Mouse (Mus musculus) olfactory bulb, adult 2 months (tissue): ENCODE measurements around the gene Myo1h. TPM values are rescaled to one million over a fixed set of nuclear protein-coding genes. Genes with fewer than 3 reads are reported as not detected.

Source experiments
- H3K27ac ChIP-seq: fragments of 200-500 bp; 2 replicates; pipeline ENCODE4 v1.5.1; 2012; ENCODE audit warnings: low read depth, low read length; ENCODE audit not compliant: insufficient read depth
- H3K4me1 ChIP-seq: fragments of 200-500 bp; 2 replicates; pipeline ENCODE4 v1.6.1; 2012; ENCODE audit warnings: low read length; ENCODE audit not compliant: control insufficient read depth, insufficient read depth
- H3K4me3 ChIP-seq: fragments of 200-500 bp; 2 replicates; pipeline ENCODE4 v1.5.1; 2012; ENCODE audit warnings: mild to moderate bottlenecking, low read depth, low read length, moderate library complexity; ENCODE audit not compliant: insufficient read depth
- CTCF ChIP-seq: fragments of 200-500 bp; IDR thresholded peaks from 2 replicates; pipeline ENCODE4 v1.5.1; 2012; ENCODE audit warnings: low read depth, mild to moderate bottlenecking, low read length, moderate library complexity; ENCODE audit not compliant: insufficient read depth
- POLR2A ChIP-seq: fragments of 200-500 bp; IDR thresholded peaks from 2 replicates; pipeline ENCODE4 v1.6.1; 2012; ENCODE audit warnings: mild to moderate bottlenecking, low read depth, low read length, moderate library complexity; ENCODE audit not compliant: insufficient read depth
- WGBS: fragments of 180-500 bp; shearing (Covaris S2); methylation state at CpG from one replicate; pipeline ENCODE4 v1.1.7; 2018; 5-methylcytosine and 5-hydroxymethylcytosine counted together
- polyA plus RNA-seq: library from polyadenylated mRNA; stranded (reverse); fragments of >200 nt; gene quantifications from 2 replicates; pipeline ENCODE4 v1.2.4, GENCODE M21; 2012; ENCODE audit warnings: low replicate concordance; ENCODE audit not compliant: missing spikeins, insufficient read depth, insufficient read length

Myo1h gene
- polyA plus RNA-seq, 1 experiment, result not detected

DNA sequence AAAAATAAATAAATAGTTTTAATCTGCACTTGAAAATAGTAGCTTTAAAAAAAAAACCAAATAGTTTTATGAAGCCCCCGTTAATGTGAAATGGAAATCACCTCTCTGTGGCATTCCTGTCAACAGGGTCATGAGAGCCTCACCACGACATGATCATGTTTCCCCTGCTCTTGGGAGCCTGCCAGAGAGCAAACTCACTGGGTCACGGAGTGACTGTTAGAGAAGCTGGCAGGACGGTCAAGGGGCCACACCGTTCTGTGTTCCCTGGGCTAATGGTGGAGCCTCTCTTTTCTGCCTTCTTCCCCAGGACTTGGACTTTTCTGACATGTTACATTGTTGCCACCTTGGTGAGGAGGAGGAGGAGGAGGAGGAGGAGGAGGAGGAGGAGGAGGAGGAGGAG, 17.5 kb downstream of the Myo1h start:
- Histone ChIP-seq H3K27ac (no peak overlapping the region), H3K4me3 (no peak overlapping the region), H3K4me1 (no peaks in the 10 kb centered on the region)
- TF ChIP-seq CTCF (no peak), POLR2A (no peak)
- 80% methylated on average over 5 of the region's 5 CpGs for WGBS

DNA sequence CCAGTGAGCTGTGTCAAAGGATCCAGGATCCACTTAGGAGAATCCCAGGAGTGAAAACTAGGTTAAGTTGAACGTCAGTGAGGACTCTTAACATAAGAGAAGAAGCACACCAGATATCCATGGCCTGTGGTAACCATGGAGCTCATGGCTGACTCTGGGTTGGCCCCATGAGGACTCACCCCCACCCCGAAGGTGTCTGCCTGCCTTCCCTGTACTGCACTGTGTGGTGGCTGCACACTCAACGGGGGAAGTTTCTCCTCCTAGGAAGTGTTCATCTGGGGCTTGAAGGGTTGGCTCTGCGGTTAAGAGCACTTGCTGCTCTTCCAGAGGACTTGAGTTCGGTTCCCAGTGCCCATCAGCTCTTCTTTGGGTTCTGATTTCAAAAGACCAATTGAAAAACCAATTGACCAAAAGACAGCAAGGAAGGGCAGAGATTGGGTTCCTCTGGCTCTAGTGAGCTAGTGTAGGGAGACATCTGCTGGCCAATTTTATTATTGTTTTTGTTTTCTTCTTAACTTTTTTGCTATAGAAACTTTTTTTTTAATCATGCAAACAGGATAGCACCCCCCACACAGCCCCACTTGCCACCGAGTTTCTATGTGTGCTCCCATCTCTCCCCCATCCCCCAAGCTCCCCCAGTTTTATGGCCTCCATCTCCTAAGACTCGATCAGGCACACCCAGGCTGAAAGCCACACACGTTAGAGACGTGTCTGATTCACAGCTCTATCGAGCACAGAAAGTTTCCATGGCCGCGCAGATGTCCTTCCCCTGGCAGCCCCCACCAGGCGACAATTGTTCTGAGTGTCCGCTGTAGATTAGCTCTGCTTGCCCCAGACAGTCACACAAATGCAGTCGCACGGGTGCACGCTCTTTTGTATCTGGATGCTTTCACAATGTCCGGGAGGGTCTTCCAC, 20.1 kb downstream of the Myo1h start:
- 43% methylated on average over 18 of the region's 18 CpGs for WGBS

DNA sequence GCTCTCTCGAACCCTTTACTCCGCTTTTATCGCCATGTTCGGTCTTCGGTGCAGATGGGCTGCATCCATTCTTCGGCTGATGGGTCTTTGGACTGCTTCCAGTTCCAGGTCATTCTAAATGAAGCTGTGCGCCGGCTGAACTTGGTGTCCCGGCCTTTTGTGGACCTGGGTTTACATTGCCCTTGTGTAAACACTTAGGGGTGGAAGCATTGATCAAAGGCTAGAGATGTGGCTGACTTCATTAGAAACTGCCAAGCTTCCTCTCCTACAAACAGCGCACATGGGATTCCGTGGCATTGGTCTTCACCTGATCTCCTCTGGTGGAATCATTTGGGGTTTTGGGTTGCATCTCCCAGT, 20.7 kb downstream of the Myo1h start:
- Histone ChIP-seq H3K4me3 (no peak overlapping the region), H3K4me1 (no peaks in the 10 kb centered on the region; the same call in 1 of the 2 replicates), H3K27ac (no peak overlapping the region)
- WGBS, result 63% methylated on average over 11 of the region's 11 CpGs
- no peak for TF ChIP-seq CTCF
- no peak for TF ChIP-seq POLR2A

More for the DNA sequence above, 20.1 kb downstream of the Myo1h start:
- Histone ChIP-seq H3K4me1 (no peaks in the 10 kb centered on the region), H3K27ac (no peak overlapping the region), H3K4me3 (no peak overlapping the region)
- TF ChIP-seq CTCF, result no peak

DNA sequence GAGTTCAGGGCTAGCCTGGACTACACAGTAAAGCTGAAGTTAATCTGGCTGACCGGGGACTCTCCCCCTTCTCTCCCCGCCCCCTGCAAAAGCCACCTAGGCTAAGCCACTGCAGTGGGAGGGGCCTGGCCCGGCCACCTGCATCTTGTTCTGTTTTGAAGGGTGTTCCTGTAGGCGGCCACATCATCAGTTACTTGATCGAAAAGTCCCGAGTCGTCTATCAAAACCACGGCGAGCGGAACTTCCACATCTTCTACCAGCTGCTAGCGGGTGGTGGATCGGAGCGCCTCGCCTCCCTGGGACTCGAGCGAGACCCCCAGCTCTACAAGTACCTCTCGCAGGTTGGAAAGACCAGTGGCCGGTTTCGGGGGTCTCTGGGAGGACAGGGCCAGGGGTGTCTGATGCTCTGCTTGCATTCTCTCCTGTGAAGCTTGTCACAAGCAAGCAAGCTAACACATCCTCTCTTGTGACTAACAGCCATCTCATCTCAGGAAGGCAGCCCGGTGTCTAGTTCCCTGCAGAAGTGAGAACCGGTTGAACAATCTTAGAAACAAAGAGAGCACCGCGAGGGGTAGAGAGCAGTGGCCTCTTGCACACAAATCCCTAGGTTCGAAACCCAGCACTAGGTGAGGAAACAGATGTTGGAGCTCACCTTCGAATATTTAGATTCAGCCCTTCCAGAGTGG, 34.3 kb downstream of the Myo1h start:
- no peak for TF ChIP-seq POLR2A
- no peak overlapping the region for H3K4me3 ChIP-seq
- H3K4me1 ChIP-seq, result no peaks in the 10 kb centered on the region
- WGBS, result 65% methylated on average over 25 of the region's 25 CpGs
- H3K27ac ChIP-seq, result no peak overlapping the region

DNA sequence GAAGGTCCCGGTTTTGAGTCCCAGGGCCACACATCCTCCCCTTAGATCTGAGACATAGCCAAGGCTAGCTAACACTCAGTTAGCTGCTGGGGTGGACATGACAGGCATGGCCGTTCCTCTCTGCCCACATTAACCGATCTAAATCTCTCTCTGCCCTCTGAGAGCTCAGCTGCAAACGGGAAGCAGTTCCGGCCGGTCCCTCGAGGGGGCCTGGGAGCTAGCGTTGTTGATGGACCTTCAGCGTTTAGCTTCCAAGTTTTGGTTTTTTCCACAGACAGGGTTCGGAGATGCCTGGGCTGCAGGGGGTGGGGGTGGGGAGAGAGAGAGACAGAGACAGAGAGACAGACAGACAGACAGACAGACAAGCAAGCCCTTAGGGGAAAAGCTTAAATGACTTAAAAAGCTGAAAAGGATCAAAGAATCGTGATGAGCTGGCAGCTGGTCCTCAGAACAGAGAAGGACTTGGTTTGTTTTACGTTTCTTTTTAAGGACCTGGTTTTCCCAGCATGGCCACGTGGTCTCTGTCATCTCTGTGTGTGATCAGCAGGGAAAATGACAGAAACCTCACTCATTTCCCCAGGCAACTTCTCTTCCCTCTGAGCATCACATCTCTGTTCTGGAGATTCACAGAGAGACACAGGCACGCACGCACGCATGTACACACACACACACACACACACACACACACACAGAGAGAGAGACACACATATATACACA, 35.0 kb downstream of the Myo1h start:
- 21% methylated on average over 16 of the region's 16 CpGs for WGBS
- no peak for TF ChIP-seq POLR2A
- no peak for TF ChIP-seq CTCF
- Histone ChIP-seq H3K4me3 (no peak overlapping the region), H3K27ac (no peak overlapping the region), H3K4me1 (no peaks in the 10 kb centered on the region)

DNA sequence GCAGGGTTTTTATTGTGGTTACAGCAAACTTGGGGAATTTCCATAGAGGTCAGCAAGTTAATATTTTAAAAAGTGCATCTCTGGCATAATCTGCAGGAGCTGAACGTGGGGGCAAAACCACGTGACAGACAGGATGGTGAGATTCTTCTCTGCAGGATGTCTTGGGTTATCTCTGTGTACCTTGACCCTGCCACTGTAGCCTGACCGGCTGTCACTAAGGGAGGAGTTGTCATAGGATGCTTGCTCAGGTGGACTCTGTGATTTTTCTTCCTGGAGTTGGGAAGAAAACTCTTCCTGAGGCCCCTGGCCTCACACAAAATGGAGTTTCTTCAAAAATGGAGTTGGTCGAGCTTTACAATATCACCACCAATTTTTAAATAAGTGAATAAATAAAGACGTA, 54.0 kb downstream of the Myo1h start:
- no peak overlapping the region for H3K27ac ChIP-seq
- 87% methylated on average over 5 of the region's 5 CpGs for WGBS
- H3K4me1 ChIP-seq, result peaks cover 5% of the 10 kb centered on the region; the same call in 1 of the 2 replicates
- TF ChIP-seq CTCF (no peak), POLR2A (no peak)
- H3K4me3 ChIP-seq, result no peak overlapping the region

DNA sequence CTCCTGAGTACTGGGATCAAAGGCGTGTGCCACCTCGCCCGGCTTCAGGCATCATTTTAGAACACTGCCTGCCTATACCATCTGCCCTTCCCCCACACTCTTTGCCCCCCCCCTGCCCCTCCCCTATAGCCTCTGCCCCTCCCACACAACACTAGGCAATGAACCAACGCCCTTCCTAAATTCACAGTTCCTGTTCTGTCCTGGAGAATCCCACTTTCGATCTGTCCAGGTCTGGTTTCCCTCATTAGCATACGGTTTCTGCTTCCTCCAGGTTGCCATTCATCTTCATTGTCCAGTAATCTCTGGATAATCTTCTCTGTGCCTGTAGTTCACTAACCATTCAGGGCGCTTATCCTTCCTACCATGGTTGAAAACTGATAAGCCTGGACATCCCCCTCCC, 54.6 kb downstream of the Myo1h start:
- TF ChIP-seq POLR2A (no peak), CTCF (no peak)
- 82% methylated on average over 7 of the region's 7 CpGs for WGBS

DNA sequence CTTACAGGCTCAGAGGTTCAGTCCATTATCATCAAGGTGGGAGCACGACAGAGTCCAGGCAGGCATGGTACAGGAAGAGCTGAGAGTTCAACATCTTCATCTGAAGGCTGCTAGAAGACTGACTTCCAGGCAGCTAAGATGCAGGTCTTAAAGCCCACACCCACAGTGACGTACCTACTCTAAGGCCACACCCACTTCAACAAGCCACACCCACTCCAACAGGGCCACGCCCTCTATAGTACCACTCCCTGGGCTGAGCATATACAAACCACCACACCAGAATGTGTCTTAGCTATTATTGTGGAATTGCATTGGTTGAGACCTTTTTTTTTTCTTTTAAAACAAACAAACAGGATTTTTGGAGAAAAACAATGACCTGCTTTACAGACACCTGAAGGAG, 56.6 kb downstream of the Myo1h start:
- 71% methylated on average over 3 of the region's 3 CpGs for WGBS
- TF ChIP-seq CTCF (no peak), POLR2A (no peak)
- no peak overlapping the region for H3K27ac ChIP-seq
- H3K4me3 ChIP-seq, result no peak overlapping the region
- peaks cover 5% of the 10 kb centered on the region; the same call in 1 of the 2 replicates for H3K4me1 ChIP-seq

More for the DNA sequence above, 54.6 kb downstream of the Myo1h start:
- Histone ChIP-seq H3K4me1 (peaks cover 5% of the 10 kb centered on the region; the same call in 1 of the 2 replicates), H3K4me3 (no peak overlapping the region), H3K27ac (no peak overlapping the region)

DNA sequence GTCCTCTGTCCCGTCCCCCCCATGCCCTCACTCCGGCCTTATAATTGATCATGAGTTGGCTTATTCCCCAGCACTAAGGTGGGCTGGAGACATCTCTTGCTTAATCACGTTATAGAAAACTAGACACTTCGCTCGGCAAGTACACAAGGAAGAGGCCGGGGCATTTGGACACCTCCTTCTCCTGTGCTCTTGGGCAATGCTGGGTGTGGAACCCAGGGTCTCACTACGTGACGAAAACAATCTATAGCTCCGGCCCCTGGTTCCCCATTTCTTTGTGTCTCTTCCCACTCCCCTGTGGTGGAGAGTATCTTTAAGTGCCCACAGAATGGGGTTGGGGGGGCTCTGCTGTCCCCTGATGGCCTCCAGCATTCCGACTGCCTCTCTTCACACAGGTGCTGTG, 58.0 kb downstream of the Myo1h start:
- Histone ChIP-seq H3K4me1 (peaks cover 5% of the 10 kb centered on the region; the same call in 1 of the 2 replicates), H3K4me3 (no peak overlapping the region), H3K27ac (no peak overlapping the region)
- TF ChIP-seq CTCF (no peak), POLR2A (no peak)
- WGBS, result 80% methylated on average over 10 of the region's 10 CpGs
